Mouse (Mus musculus) heart, postnatal 10 days (tissue): ENCODE measurements around the gene Piezo1. TPM values are rescaled to one million over a fixed set of nuclear protein-coding genes. Genes with fewer than 3 reads are reported as not detected.

Experiments
- DNase-seq, 2 experiments: peaks; one replicate each; pipeline ENCODE4 v3.0.0; 2021
- intact Hi-C: fragments of 180-260 bp; cut with DNase I; formaldehyde crosslinking; loops from one replicate; pipeline ENCODE4 v1.15.1; 2025
- total RNA-seq, 2 experiments: library from RNA; stranded (reverse); gene quantifications; 2 replicates each; pipeline ENCODE4 v1.2.3; 2021

The Piezo1 gene
- total RNA-seq, 2 experiments from 2014 or later: 40.3 to 43.3 TPM

DNA sequence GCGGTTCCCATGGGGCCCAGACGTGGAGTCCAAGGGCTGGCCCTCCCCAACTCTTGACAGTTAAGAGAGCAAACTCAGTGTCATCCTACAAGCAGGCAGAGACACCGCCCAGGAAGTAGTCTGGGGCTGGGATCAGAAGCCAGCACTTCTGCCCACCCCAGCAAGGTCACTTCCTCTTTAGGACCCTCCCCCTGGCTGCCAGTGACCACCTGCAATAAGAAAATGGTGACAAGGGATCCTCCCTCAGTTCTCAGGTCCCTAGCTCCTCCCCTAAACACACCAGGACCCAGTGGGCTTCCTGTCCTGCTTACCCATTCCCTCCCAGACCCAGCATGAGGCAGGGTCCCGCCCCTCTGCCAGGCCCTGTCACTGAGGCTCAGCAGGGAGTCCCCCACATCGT is 3.3 kb downstream of the Piezo1 start:
- intact Hi-C loops: no loop called here
- DNase-seq: peak; percentile 33 to 42

DNA sequence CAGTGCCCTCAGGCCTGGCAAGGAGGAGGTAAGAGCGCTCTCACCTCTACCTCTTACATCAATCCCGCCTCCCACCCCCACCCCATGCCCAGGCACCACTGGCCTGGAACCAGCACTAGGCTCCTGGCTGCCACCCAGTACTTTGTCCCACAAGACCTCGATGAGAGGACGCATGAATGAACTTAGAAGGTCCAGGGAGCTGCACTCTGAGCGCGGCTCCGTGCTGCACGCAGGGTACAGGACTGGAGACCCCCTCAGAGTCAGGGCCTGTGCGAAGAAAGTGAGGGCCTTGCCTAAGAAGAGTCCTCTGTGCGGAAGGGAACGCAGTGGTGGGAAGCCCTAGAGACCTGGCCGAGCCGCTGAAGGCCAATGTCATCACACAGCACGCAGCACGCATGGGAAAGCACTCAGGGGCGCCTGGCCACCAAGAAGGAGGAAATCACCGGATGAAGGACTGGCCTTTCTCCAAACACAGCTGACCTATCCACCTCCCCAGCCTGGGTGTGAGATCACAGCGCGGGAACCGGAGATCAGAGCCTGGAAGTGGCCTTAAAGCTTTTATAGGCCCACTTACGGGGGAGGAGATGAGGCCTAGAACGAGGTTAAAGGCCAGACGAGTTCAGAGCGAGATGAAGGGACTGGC is 4.2 kb downstream of the Piezo1 start:
- peak; percentile 79 to 82 for DNase-seq
- intact Hi-C loops: no loop called here

DNA sequence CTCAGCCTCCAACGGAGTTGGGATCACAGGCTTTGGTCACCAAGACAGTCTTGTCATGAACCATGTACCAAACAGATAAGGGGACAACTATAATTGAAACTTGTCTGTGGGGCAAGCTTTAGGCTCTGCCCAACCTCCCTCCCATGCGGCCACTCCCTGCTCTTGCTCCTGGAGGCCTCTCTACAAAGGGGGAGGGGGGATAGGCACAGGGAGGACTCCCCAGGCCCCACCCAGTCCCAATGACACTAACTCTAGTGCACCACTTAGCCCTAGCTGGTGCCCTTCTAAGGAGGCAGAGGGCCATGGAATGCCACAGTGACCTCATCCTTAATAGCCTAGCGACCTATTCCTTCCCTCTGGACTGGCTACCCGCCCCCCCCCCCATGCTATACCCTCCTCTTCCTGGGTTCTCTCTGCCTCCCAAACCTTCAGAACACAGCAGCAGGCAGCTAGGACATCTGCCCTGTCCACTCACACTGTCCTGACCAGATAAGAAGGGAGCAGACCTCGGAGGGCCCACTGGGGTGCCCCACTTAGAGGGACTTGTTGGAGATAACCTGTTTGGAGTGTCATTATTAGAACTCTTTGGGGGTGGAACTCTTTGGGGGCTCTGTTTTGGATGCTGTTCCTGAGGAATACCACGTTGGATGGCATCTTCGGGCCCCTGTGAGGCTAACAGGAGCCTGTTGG is 4.9 kb downstream of the Piezo1 start:
- intact Hi-C loops: no loop called here
- DNase-seq: no peak

DNA sequence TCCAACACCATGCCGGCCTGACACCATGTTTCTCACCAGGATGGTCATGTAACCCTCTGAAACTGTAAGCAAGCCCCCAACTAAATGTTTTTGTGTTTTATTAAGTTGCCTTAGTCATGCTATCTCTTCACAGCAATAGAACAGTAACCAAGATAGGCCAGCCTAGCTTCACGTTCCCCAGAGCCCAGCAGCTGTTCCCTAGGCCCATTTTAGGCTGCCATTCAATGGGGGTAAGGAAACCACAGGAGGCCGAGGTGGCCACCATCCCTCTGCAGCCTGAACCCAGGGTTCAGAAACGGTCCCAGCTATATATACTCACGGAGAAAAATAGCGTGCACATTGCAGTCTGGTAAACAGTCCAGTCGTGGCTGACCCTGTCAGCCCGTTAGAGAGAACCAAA is 7.0 kb downstream of the Piezo1 start:
- intact Hi-C loops: no loop called here
- no peak for DNase-seq

DNA sequence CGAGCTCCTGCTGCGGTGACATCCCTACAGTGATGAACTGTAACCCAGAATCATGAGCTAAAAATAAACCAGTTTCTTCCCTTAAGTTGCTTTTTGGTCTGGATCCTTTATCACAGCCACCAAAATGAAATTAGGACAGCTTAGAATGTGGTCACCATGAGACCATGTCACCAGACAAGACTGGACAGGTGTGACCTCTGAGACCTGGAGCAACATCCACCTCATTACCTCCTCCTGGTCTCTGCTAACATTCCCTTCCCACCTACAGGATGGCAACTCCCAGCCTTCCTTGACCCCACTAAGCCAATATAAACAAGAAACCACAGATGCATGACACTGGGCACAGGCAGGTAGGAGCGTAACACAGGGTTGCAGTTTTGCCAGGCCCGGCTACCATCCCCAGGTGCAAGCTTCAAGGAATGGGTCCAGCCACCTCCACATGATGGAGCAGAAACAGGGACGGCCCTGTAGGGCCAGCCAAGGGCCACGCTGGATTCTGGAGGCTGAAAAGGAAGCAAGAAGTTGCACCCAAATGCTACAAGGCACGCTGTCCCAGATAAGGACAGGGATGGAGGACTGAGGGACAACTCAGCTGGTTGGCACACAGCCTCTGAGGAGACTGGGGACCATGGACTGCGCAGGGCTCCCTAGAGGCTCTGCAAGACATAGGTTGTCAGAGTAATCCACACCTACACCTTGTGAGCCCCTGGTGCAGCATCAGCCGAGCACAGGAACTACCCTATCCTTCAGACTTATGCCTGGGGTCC is 12.6 kb downstream of the Piezo1 start:
- intact Hi-C loops: no loop called here
- no peak for DNase-seq

DNA sequence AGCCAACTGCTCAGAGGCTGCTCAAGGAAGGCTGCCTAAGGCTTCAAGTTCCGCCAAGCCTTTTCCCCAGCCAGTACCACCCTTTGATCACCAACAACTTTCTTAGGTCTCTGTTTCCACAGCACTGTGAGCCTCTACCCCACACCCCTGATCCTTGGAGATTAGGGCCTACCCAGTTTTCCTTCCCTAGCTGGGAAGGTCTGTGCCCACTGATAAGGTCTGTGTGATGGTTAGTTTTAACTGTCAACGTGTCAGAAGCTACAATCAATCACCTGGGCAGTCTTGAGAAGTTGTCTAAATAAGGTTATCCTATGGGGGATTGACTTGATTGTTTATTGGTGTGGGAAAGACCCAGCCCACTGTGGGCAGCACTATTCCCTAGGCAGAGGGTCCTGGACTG is 13.3 kb downstream of the Piezo1 start:
- intact Hi-C loops: no loop called here
- DNase-seq: no peak

DNA sequence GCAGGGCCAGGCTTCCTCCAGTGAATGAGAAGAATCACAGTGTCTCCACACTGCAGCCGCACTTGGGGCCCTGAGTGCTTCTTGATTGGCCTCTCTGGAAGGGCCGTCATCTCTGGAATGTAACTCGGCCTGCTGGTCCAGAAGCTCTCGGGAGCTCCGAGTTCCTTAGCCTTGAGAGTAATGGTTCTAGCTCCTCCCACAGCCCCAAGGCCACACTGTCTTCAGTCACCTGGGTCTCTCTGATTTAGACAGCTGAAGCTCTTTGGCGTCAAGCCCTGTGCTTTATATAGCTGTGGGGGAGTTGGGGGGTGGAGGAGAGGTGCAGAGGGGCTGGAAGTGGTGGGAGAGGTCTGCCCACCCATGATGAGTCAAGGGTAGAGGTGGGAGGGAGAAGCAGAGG is 14.1 kb downstream of the Piezo1 start:
- DNase-seq: peak; percentile 45 to 56
- intact Hi-C loops: no loop called here

DNA sequence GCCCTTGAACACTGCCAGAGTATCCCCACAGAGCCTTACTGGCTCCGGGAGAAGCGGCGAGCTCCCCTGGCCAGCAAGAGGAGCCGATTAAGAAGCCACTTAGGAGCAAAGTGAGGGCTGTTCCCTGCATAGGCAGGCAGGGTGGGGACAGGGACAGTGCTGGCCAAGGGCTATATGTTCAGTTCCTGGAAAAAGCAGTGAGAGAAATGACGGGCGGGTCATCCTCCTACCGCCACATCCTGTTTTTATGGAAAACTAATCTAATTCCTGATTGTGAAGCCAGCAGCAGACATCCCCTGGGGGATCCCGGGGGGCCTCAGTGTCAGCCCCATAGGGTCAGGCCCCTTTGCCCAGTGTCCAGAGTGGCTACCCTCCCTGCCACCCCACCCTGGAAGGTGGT is 19.8 kb downstream of the Piezo1 start:
- intact Hi-C loops: no loop called here
- DNase-seq: peak in 1 of 2 experiments; percentile 30

DNA sequence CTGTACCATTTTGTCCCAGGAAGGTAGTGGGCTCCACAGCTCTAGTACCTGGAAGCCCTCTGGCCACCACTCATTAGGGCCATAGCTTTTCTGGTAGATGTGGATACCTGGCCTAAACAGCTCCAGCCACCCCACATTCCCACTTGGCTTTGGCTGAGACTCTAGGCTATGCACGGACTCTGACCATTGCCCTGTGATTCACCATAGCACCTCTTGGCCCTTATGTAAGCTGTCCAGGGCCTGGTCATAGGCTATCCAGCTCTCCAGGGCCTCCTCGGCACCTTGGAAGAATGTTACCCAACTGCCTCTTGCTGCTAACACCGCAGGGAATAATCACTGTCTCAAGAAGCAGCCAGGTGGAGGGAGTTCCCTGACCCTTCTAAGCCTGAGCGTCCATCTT is 22.0 kb downstream of the Piezo1 start:
- intact Hi-C loops: no loop called here
- DNase-seq: no peak

DNA sequence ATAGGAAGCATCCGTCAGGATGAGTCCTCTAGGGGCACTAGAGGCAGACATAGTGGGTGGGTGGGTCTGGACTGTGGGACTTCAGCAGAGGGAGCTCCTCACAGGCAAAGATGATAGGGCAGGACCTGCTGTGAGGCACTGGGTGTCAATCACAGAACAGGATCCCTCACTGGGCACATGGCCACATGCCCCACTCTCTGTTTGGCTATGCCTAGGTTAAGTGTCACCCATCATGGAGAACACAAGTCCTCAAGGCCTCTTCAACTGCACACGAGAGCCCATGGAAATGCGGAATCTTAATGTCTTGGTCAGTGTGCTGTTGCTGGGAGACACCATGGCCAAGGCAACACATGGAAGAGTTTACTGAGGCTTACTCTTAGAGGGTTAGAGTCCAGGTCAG is 23.2 kb downstream of the Piezo1 start:
- no peak for DNase-seq
- intact Hi-C loops: no loop called here

DNA sequence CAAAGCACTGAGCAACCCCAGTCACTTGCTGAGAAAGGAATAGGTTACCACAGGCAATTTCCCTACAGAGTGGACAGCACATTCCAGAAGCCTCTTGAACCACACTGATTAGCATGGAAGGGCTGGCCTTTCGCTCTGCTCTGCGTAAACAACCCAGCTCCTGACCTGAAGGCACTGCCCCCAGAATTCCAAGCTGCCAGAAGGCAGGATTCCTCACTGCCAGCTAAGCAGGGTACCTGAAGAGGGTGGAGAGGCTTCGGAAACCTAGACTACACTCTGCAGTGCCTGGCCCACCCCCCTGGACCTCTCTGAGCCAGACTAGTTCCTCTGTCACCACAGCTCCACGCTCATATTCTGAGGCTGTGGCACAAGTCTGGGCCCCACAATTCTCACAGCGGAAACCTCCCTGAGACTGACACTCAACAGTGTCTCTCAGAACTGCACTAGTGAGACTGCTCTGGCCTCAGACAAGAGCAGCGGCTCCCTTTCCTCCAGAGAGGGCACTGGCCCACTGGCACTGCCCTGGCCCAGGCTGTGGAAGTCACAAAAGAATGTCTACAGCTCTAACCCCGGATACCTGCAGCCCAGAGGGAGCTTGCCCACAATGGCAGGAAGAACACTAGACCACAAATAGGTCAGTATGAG is 24.5 kb downstream of the Piezo1 start:
- intact Hi-C loops: no loop called here
- peak; percentile 40 to 51 for DNase-seq

DNA sequence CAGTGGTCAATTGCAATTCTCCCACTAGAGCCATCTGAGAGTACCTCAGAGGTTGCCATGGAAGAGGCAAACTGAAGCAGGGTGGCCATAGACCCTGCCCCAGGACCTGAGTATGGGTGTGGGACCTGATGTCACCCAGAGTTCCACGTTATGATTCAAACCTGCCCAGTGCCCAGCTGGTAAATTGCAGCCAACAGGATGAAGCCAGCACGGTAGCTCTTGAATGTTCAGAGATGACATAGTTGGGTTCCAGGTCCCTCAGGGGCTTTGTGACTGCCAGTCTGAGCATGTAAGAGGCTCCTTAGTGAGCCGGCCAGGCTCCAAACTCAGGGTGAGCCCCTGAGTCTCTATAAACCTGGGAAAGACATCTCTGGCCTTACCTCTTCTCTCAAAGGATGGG is 25.0 kb downstream of the Piezo1 start:
- no peak for DNase-seq
- intact Hi-C loops: no loop called here

DNA sequence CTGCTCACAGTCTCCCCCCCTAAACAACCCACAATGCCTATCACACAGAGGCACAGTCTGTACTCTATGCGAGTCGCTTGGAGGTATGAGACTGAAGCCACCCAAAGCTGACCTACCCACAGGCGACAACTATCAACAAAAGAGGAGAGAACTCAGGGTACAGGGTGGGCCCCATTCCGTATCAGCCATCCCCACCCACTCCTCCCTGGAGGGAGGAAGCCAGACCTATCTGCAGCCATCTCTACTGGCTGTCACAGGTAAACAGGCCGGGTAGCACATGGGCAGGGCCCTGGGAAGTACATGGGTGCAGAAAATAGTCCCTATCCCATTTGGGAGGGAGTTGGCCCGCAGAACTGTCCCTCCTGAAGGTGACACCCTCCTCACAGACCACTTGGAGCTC is 26.1 kb downstream of the Piezo1 start:
- DNase-seq: no peak
- intact Hi-C loops: no loop called here

DNA sequence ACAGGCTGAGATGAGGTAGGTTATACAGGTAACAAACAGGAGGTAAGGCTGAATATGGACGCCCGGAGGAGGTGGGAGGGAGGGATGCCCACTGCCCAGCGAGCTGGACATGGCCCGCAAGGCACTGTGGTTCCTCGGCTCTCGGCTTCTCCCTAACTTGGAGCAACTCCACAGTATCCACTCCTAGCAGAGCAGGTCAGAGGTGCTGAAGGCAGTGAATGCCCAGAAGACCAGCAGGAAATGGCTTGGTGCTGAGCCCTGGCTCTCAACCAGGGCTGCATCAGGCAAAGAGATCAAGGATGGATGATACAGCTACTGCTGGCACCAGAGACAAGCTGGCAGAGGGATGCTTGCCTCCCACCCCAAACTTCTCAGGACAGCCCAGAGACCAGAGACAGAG is 26.6 kb downstream of the Piezo1 start:
- DNase-seq: peak in 1 of 2 experiments; percentile 41
- intact Hi-C loops: no loop called here

DNA sequence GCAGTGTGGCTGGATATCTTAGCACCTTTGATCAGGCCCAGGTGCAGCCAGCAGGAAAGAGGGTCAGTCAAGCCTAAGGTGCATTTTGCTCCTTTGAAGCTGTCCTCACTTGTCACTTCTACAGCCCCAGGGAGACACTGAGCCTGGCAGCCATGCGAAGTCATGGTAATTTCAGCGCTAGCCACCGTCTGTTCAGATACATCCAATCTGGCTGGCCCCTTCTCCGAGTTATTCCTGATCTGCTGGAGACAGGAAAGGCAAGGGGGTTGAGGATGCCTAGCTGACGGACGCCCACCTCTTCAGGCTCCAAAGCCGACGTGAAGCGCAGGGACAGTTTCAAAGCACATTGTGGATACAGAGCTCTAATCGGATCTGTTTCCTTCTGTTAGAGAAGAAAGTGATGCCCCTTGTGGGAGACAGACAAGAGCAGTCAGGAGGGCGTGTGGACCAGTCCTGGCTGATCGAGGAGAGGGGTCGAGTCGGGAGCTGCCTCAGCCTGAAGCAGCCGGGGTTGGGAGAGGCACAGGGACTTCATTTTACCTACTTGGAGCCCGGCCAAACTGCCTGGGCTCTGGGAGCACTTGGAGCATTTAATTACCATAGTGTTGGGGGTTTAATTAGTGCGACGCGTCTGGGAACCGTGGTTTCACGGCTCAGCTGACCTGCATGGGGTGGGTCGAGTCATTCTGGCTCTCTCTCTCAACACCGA is 27.3 kb downstream of the Piezo1 start:
- DNase-seq: peak; percentile 47 to 50
- intact Hi-C loops: no loop called here

DNA sequence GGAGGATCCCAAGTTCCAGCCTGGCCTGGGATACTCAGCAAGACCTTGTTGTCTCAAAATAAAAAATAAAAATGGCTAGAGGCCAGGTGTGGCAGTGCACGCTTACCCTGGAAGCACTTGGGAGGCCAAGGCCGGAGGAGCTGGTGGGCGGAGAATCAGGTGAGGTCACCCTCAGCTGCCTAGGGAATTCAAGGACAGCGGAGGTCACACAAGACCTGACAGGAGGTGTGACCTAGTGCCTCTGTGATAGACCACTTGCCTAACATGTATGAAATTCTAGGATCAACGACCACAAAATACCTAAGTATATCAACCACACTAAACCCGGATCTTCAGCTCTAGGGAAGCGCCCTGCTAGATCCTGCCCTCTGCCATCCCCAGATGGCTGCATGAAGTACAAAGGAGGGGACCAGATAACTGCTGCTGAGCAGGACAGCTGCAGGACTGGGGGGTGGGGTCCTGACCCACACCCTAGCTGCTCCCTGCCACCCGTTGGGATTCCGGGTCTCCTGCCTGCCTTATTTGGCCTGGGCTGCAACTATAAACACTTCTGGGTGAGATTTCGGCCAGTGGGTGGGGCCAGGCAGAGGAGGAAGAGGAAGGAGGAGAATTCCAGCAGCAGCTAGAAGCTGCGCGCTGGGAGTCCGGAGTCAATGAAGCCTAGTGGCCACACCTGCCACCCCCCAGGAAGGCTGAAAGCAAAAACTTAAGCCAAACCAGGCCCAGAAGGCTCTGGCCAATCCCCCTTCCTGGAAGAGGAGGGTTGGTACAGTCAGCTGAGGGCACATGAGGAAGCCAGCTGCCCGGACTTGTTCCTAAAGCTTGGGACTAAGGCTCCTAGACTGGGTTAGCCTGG is 28.1 kb downstream of the Piezo1 start:
- intact Hi-C loops: no loop called here
- peak; percentile 71 to 72 for DNase-seq

DNA sequence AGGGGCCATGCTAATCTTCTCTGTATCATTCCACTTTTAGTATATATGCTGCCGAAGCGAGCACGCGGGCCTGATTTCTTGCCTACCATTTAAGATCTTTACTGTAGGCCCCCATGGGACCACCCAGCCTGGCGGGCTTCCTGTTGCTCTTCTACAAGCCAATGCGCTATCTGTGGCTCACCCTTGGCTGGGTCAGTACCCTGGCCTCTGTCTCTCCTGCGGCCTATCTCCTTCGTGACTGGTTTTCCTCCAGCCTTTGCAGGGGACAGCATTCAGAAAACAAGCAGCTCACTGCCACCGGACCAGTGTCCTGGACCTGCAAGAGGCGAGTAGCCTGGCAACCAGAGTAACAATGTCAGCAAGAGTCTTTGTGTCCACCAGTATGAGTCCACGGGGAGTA is 30.5 kb downstream of the Piezo1 start:
- peak; percentile 29 to 36 for DNase-seq
- intact Hi-C loops: no loop called here

DNA sequence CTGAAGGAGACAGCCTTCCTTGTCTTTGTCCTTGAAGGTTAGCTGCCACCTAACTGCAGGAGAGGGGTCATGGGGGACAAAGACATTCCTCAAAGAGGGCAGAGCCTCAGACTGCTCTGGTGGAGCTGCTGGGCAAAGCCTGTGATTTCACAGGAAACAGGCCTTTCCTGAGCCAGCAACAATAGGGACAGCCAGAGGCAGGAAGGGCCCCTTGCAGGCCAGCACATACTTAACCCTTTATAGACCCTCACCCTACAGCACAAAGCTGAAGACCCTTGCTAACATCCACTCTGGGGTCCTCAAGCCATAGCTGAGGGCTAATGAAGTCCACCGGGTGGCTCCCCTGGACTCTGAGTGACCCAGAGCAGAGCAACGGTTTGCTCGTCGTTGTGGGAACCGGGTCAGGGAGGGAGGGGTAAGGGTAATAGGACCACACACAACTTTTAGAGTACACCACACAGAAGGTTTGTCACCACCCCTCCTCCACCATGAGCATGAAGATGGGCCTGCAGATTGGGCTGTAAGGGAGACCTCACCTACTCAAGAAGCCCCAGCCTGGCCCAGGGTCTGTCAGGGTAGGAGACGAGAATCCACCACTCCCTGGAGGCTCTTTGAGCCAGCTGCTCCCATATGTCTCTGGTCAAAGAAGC is 33.5 kb downstream of the Piezo1 start:
- intact Hi-C loops: no loop called here
- DNase-seq: peak; percentile 70 to 72

DNA sequence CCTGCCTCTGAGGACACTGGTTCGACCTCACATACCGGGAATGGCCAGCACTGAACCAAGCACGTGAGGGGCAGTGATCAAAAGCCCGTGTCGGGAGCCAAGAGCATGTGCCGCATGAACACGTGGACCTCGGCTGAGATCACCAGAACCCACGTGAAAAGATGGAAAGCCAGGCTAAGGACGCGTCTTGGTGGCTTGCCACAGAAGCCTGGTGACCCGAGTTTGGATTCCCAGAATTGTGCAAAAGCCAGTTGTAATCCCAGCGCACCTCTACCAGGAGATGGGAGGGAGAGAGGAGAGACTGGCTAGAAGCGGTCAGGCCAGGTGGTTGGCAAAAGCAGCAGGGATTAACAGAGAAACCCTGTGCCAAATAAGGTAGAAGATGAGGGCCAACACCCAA is 35.4 kb downstream of the Piezo1 start:
- DNase-seq: no peak
- intact Hi-C loops: no loop called here
